Mouse (Mus musculus): Measurements from ENCODE around the gene Adcyap1r1. TPM values are rescaled to one million over a fixed set of nuclear protein-coding genes. Genes with fewer than 3 reads are reported as not detected.
A peak's percentile ranks its signal among the peaks of the same experiment; 100 is the strongest.

Adcyap1r1 gene
- polyA plus RNA-seq (2014; fragmentation: Nextera tagmentation; extraction: Ambion mirVana): 17.6 and 20.4 TPM in 2 replicates

GRCm38 (mm10) chr6:55451771-55452371, at the start of gene Adcyap1r1:
Gene Adcyap1r1 (plus strand): TSS chr6:55451978.
- H3K4me2 ChIP-seq: peak within 1 kb of the TSS; percentile 89
- H3K27me3 ChIP-seq (ENCODE audit: control insufficient read depth, insufficient read depth, low read length): peaks cover 6% of the 10 kb centered on the region; the same call in 1 of the 2 replicates
- H3K4me3 ChIP-seq (ENCODE audit: low read depth, low read length): peak within 1 kb of the TSS; percentile 71
- ATAC-seq (ENCODE audit: low FRiP score) (peak; percentile 95), DNase-seq (ENCODE audit: low spot score, missing footprints) (peak; percentile 97)
- under 1% methylated on average over 57 of the region's 58 CpGs for WGBS
- peaks cover 23% of the 10 kb centered on the region for H3K4me1 ChIP-seq (ENCODE audit: control insufficient read depth, insufficient read depth, low read length)
- H3K36me3 ChIP-seq (ENCODE audit: control insufficient read depth, insufficient read depth, low read length): no peaks in the 10 kb centered on the region
- peak within 1 kb of the TSS; percentile 65 for H3K27ac ChIP-seq (ENCODE audit: low read depth, low read length)
- peak within 1 kb of the TSS; percentile 86 for H3K9ac ChIP-seq (ENCODE audit: low read length)
- no peaks in the 10 kb centered on the region for H3K9me3 ChIP-seq (ENCODE audit: control insufficient read depth, low read length)

GRCm38 (mm10) chr6:55402041-55402776, 49.6 kb upstream of the Adcyap1r1 start:
- Histone ChIP-seq H3K9ac (ENCODE audit: low read length) (no peak overlapping the region), H3K27me3 (ENCODE audit: control insufficient read depth, insufficient read depth, low read length) (no peaks in the 10 kb centered on the region), H3K4me3 (ENCODE audit: low read depth, low read length) (no peak overlapping the region), H3K4me1 (ENCODE audit: control insufficient read depth, insufficient read depth, low read length) (no peaks in the 10 kb centered on the region), H3K27ac (ENCODE audit: low read depth, low read length) (no peak overlapping the region), H3K36me3 (ENCODE audit: control insufficient read depth, insufficient read depth, low read length) (no peaks in the 10 kb centered on the region), H3K9me3 (ENCODE audit: control insufficient read depth, low read length) (no peaks in the 10 kb centered on the region), H3K4me2 (no peak overlapping the region)
- 85% methylated on average over 9 of the region's 9 CpGs for WGBS
- DNase-seq (ENCODE audit: low spot score, missing footprints) (no peak), ATAC-seq (ENCODE audit: low FRiP score) (no peak)

GRCm38 (mm10) chr6:55403411-55404309, 48.1 kb upstream of the Adcyap1r1 start:
- H3K9ac ChIP-seq (ENCODE audit: low read length): no peak overlapping the region
- no peaks in the 10 kb centered on the region for H3K36me3 ChIP-seq (ENCODE audit: control insufficient read depth, insufficient read depth, low read length)
- H3K4me3 ChIP-seq (ENCODE audit: low read depth, low read length): no peak overlapping the region
- no peaks in the 10 kb centered on the region for H3K27me3 ChIP-seq (ENCODE audit: control insufficient read depth, insufficient read depth, low read length)
- H3K4me1 ChIP-seq (ENCODE audit: control insufficient read depth, insufficient read depth, low read length): no peaks in the 10 kb centered on the region
- ATAC-seq (ENCODE audit: low FRiP score): no peak
- no peaks in the 10 kb centered on the region for H3K9me3 ChIP-seq (ENCODE audit: control insufficient read depth, low read length)
- no peak for DNase-seq (ENCODE audit: low spot score, missing footprints)
- WGBS: 79% methylated on average over 9 of the region's 9 CpGs
- H3K27ac ChIP-seq (ENCODE audit: low read depth, low read length): no peak overlapping the region
- H3K4me2 ChIP-seq: no peak overlapping the region

GRCm38 (mm10) chr6:55404421-55404990, 47.3 kb upstream of the Adcyap1r1 start:
- WGBS: 87% methylated on average over 5 of the region's 5 CpGs
- Histone ChIP-seq H3K27me3 (ENCODE audit: control insufficient read depth, insufficient read depth, low read length) (no peaks in the 10 kb centered on the region), H3K27ac (ENCODE audit: low read depth, low read length) (no peak overlapping the region), H3K36me3 (ENCODE audit: control insufficient read depth, insufficient read depth, low read length) (no peaks in the 10 kb centered on the region), H3K9ac (ENCODE audit: low read length) (no peak overlapping the region), H3K4me1 (ENCODE audit: control insufficient read depth, insufficient read depth, low read length) (no peaks in the 10 kb centered on the region), H3K9me3 (ENCODE audit: control insufficient read depth, low read length) (no peaks in the 10 kb centered on the region), H3K4me3 (ENCODE audit: low read depth, low read length) (no peak overlapping the region), H3K4me2 (no peak overlapping the region)
- DNase-seq (ENCODE audit: low spot score, missing footprints): no peak
- ATAC-seq (ENCODE audit: low FRiP score): no peak

- Histone ChIP-seq H3K9ac (ENCODE audit: low read length) (no peak overlapping the region), H3K27ac (ENCODE audit: low read depth, low read length) (no peak overlapping the region), H3K4me1 (ENCODE audit: control insufficient read depth, insufficient read depth, low read length) (no peaks in the 10 kb centered on the region), H3K4me3 (ENCODE audit: low read depth, low read length) (no peak overlapping the region), H3K27me3 (ENCODE audit: control insufficient read depth, insufficient read depth, low read length) (no peaks in the 10 kb centered on the region), H3K36me3 (ENCODE audit: control insufficient read depth, insufficient read depth, low read length) (no peaks in the 10 kb centered on the region), H3K4me2 (no peak overlapping the region), H3K9me3 (ENCODE audit: control insufficient read depth, low read length) (no peaks in the 10 kb centered on the region)
- 94% methylated on average over 4 of the region's 4 CpGs for WGBS
- ATAC-seq (ENCODE audit: low FRiP score): no peak
- no peak for DNase-seq (ENCODE audit: low spot score, missing footprints)
These were observed 44.4 kb upstream of the Adcyap1r1 start for GRCm38 (mm10) chr6:55407345-55407744.

GRCm38 (mm10) chr6:55410119-55410775, 41.5 kb upstream of the Adcyap1r1 start:
- H3K4me2 ChIP-seq: no peak overlapping the region
- H3K9ac ChIP-seq (ENCODE audit: low read length): no peak overlapping the region
- ATAC-seq (ENCODE audit: low FRiP score) (no peak), DNase-seq (ENCODE audit: low spot score, missing footprints) (no peak)
- H3K9me3 ChIP-seq (ENCODE audit: control insufficient read depth, low read length): no peaks in the 10 kb centered on the region
- no peaks in the 10 kb centered on the region for H3K27me3 ChIP-seq (ENCODE audit: control insufficient read depth, insufficient read depth, low read length)
- H3K27ac ChIP-seq (ENCODE audit: low read depth, low read length): no peak overlapping the region
- H3K4me1 ChIP-seq (ENCODE audit: control insufficient read depth, insufficient read depth, low read length): no peaks in the 10 kb centered on the region
- 69% methylated on average over 7 of the region's 7 CpGs for WGBS
- H3K4me3 ChIP-seq (ENCODE audit: low read depth, low read length): no peak overlapping the region
- no peaks in the 10 kb centered on the region for H3K36me3 ChIP-seq (ENCODE audit: control insufficient read depth, insufficient read depth, low read length)

- DNase-seq (ENCODE audit: low spot score, missing footprints): no peak
- Histone ChIP-seq H3K4me3 (ENCODE audit: low read depth, low read length) (no peak overlapping the region), H3K4me2 (no peak overlapping the region), H3K27ac (ENCODE audit: low read depth, low read length) (no peak overlapping the region), H3K27me3 (ENCODE audit: control insufficient read depth, insufficient read depth, low read length) (no peaks in the 10 kb centered on the region), H3K9me3 (ENCODE audit: control insufficient read depth, low read length) (no peaks in the 10 kb centered on the region), H3K36me3 (ENCODE audit: control insufficient read depth, insufficient read depth, low read length) (no peaks in the 10 kb centered on the region), H3K4me1 (ENCODE audit: control insufficient read depth, insufficient read depth, low read length) (peaks cover 3% of the 10 kb centered on the region; the same call in 1 of the 2 replicates), H3K9ac (ENCODE audit: low read length) (no peak overlapping the region)
- whole genome bisulfite sequencing: 82% methylated on average over 5 of the region's 5 CpGs
- no peak for ATAC-seq (ENCODE audit: low FRiP score)
These were observed 40.8 kb upstream of the Adcyap1r1 start for GRCm38 (mm10) chr6:55410977-55411376.

- peak; percentile 84 for DNase-seq (ENCODE audit: low spot score, missing footprints)
- H3K9me3 ChIP-seq (ENCODE audit: control insufficient read depth, low read length): no peaks in the 10 kb centered on the region
- no peak overlapping the region for H3K9ac ChIP-seq (ENCODE audit: low read length)
- H3K4me3 ChIP-seq (ENCODE audit: low read depth, low read length): no peak overlapping the region
- WGBS: 51% methylated on average over 5 of the region's 5 CpGs
- H3K4me2 ChIP-seq: no peak overlapping the region
- no peak overlapping the region for H3K27ac ChIP-seq (ENCODE audit: low read depth, low read length)
- no peaks in the 10 kb centered on the region for H3K36me3 ChIP-seq (ENCODE audit: control insufficient read depth, insufficient read depth, low read length)
- H3K4me1 ChIP-seq (ENCODE audit: control insufficient read depth, insufficient read depth, low read length): peaks cover 16% of the 10 kb centered on the region
- 0 out of 2 replicates have a peak, but pooled peaks have one; percentile 66 for ATAC-seq (ENCODE audit: low FRiP score)
- H3K27me3 ChIP-seq (ENCODE audit: control insufficient read depth, insufficient read depth, low read length): no peaks in the 10 kb centered on the region
These were observed 35.6 kb upstream of the Adcyap1r1 start for GRCm38 (mm10) chr6:55416202-55416601.

All from midbrain, embryonic 11.5 days (tissue).